Mouse (Mus musculus) CD4-positive, CD25-positive, alpha-beta regulatory T cell, adult 2 months (primary cell): Measurements from ENCODE around the gene Acot13.
A peak's percentile ranks its signal among the peaks of the same experiment; 100 is the strongest.

Experiments used
- DNase-seq: peaks from one replicate; pipeline ENCODE4 v3.0.0-alpha.2; 2012; ENCODE audit warnings: low read depth, low spot score

Gene Acot13

GRCm38 (mm10) chr13:24830756-24831352 lies 486 bp downstream of the Acot13 start:
- peak; percentile 47 for DNase-seq

- no peak for DNase-seq
These were observed 5.2 kb downstream of the Acot13 start for GRCm38 (mm10) chr13:24826116-24826515.

DNA sequence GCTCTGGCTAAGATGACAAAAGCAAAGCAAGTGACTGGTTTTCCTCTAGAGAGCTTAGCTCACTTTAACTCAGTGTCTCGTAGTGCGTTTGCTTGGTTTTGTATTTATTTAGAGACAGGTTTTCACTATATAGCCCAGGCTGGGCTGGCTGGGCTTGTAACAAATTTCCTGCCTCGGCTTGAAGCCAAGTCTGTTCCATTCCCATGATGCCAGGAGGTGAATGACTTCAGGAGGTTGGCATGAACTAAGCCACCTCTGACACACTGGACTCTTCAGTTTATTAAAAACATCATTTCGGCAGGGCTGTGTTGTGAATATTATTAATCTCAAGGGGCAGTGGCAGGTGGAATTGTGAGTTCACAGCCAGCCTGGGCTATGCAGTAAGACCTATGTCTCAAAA lies 5.8 kb downstream of the Acot13 start:
- DNase-seq = no peak

DNA sequence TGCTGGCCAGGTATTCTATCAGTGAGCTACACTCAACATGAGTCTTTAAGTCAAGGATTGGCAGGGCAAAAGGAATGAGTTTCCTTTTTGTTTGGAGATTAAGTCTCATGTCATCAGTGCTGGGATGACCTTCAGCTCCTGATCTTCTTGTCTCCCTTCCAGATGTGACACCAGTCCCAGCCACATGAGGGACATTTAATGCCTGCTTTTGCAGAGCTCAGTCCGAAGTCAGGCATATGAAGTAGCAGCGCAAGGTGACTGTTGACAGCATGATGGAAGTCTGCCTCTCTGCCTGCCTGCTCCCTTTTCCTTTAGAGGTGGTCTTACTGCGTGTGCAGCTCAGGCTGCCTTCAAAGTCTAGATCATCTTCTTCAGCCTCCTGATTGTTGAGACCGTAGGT lies 6.7 kb downstream of the Acot13 start:
- DNase-seq = no peak

GRCm38 (mm10) chr13:24822663-24823343 lies 8.5 kb downstream of the Acot13 start:
- DNase-seq = no peak

DNA sequence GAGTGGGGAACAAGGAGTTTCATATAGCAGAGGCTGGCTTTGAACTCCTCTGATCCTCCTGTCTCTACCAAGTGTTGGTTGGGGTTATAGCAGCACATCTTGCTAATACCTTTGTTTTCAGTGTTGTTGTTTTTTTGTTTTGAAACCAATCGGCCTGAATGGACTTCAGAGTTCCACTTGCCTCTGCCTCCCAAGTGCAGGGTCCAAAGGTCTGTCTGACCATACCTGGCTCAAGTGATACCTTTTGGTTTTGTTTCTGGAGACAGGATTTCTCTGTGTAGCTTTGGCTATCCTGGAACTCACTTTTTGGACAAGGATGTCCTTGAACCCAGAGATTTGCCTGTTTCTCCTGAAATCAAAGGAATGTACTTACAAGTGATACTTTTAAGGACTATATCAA lies 11.4 kb downstream of the Acot13 start:
- no peak for DNase-seq

- no peak for DNase-seq
These were observed 14.9 kb downstream of the Acot13 start for GRCm38 (mm10) chr13:24816125-24817092.

GRCm38 (mm10) chr13:24814616-24815015 lies 16.7 kb downstream of the Acot13 start:
- DNase-seq = no peak

GRCm38 (mm10) chr13:24812521-24812920 lies 18.8 kb downstream of the Acot13 start:
- no peak for DNase-seq

DNA sequence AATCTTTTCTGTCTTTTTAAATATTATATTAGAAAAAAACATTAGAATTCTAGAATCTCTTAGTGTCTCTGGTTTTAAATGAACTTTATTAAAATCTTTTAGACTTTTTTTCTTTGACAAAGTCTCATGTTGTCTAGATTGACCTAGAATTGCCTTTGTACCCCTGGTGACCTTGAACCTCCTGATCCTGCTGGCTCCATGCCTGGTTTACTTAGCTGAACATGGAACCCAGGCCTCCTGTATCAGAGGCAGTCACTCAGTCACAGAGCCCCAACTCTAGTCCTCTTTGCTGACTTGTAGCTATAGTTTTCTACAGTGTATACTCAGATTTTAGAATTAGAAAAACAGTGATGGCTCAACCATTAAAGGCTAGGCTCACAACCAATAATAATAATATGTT lies 25.3 kb downstream of the Acot13 start:
- DNase-seq = no peak

DNA sequence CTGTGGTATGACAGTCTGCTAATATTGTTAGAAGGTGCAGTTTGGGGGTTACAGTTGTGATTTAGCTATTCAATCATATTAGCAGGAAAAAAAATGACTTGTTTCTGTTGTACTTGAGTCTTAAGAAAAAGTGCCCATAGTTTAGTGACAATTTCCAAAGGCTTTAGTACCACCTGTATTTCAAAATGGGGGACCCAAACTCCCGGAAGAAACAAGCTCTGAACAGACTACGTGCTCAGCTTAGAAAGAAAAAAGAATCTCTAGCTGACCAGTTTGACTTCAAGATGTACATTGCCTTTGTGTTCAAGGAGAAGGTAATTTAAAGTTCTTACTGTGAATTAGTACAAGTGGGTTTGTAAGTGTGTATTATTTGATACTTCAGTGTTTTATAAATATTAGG lies 28.1 kb downstream of the Acot13 start:
- DNase-seq = peak; percentile 25

GRCm38 (mm10) chr13:24802131-24802691 lies 29.1 kb downstream of the Acot13 start:
- peak; percentile 55 for DNase-seq

DNA sequence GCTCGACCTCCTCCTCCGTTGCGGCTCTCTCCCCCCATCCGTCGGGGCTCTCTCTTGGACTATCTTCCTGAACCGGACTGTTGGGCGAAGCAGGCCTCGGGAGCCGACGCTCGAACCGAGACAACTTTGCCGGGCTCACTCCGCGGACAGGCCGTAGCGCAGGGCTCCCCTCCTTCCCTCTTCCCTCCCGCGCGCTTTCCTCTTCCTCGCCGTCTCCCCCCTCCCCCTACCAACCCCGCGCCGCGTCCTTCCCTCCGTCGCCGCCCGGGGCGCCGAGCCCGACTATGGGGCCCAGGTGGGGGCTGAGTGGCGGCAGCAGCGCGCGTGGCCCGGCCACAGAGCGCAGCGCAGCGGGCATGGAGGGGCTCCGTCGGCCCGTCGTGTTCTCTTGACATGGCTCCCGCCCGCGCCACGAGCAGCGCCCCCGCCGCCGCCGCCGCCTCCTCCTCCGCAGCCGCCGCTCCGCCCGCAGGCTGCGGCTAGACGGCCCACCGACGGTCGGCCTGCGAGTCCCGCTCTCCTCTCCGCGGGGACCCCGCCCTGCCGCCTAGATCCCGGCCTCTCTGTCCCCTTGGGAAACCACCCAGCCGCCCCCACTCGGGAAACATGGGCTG lies 29.9 kb downstream of the Acot13 start, which contains the start of gene BC005537:
BC005537 (plus strand) TSS at position 350 of the 614 bp plus-strand sequence.
- DNase-seq = peak; percentile 82

DNA sequence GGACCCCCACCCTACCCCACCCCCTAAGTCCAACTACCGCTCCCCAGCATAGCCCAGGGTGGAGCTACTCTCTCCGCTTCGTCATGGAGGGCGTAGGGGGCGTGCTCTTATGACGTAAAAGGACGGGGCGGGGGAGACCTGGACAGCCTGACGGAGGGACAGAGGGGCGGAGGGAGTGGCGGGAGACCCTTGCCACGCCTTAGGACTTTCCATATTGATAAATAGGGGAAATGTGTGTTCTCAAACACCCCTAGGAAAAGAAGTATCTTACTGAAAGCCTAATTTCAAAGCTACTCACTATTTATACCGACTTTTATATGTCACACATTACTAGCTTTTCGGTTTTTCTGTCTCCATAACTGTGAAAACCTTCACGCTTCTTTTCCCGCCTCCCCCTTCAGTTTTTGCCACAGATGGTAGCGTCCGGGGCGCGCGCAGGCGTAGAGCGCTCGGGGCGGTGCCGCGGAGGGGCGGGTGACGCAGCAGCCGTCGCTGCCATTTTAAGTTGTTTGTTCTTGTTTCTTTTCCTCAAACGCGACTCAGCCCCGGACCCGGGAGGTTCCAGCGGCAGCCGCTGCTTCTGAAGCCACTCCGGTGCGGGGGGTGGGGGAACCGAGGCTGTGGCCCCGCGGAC lies 30.5 kb downstream of the Acot13 start:
- DNase-seq = peak; percentile 98

GRCm38 (mm10) chr13:24799925-24800673 lies 31.2 kb downstream of the Acot13 start:
- peak; percentile 60 for DNase-seq

DNA sequence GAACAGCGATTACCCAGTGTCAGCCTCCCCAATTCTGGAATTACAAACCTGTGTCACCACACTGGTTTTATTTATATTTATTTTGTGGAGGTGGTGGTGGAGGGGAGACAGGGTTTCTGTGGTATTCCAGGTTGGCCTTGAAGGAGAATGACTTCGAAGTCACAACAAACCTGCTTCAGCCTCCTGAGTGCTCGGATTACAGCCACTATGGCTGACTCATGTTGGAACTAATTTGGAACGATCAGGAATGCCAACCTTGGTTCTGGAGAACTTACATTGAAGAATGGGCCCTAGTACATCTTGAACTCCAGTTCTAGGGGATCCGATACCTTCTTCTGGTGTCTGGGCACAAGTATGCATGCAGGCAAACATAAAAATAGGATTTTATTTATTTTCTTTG lies 32.0 kb downstream of the Acot13 start:
- no peak for DNase-seq

DNA sequence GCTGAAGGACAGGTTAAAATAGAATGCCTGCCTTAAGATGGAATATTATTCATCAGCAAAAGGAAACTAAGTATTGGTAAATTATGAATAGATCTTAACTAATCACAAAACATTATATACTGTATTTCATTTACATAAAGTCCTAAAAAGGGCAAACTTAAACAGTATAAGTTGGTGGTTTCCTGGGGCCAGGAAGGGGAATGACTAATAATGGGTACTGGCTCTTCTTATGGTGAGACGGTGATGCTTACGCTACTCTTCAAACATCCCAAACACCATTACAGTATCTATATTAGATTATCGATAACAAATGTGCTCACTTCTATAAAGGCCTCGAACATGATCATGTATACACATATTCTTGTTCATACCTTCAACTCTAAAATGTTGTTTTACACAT lies 32.7 kb downstream of the Acot13 start:
- DNase-seq = no peak

GRCm38 (mm10) chr13:24792411-24793045 lies 38.8 kb downstream of the Acot13 start:
- no peak for DNase-seq

GRCm38 (mm10) chr13:24791349-24791748 lies 40.0 kb downstream of the Acot13 start:
- DNase-seq = no peak

DNA sequence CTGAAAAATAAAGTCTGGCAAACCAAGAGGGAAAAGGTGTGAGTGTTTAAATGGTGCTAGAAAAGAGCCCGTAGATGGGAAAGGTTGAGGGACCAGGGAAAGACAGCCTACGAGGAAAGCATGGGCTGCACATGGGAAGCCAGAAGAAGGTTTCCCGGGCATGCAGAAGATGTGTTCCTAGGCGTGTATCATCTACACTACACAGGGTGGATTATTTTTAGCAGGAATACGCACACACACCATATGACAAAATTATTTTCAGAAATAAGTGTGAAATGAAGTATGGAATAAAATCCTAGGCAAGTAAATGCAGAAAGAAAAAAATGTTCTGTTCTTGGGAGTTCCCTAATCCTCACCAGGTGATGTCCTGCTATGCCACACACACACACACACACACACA lies 43.9 kb downstream of the Acot13 start:
- no peak for DNase-seq
